In genomic region chrX:66464985-66465384, GRCm38 (mm10) we compare ENCODE assay signal across 20 mouse cellular contexts.
A peak's percentile ranks its signal among the peaks of the same experiment; 100 is the strongest.
DNase-seq lines count a peak whose midpoint lies in the region; ATAC-seq and TF ChIP-seq lines count a peak whose summit lies in the region.
"Had no signal": no experiment of that assay in that cellular context is flagged by ENCODE, and none has a peak within 500 bp of the region (broad histone marks: within the 10 kb centered on the region; RNA-seq: fewer than 3 reads in every experiment).

No protein-coding gene starts in this region.

- no peaks in the 10 kb centered on the region for H3K4me1 ChIP-seq in forebrain, embryonic 14.5 days (ENCODE audit: control insufficient read depth, insufficient read depth, low read length)
- H3K4me1 ChIP-seq in forebrain, postnatal 0 days (ENCODE audit: insufficient read depth), result no peaks in the 10 kb centered on the region
- H3K4me1 ChIP-seq in hindbrain, embryonic 15.5 days (replicated peaks), result no peaks in the 10 kb centered on the region
- H3K4me1 ChIP-seq in hindbrain, embryonic 10.5 days (replicated peaks), result no peaks in the 10 kb centered on the region
- H3K4me1 ChIP-seq in midbrain, embryonic 16.5 days (ENCODE audit: control insufficient read depth, insufficient read depth, low read length), result 0 out of 2 replicates have a peak, but pooled peaks cover 3% of the 10 kb centered on the region
- no peaks in the 10 kb centered on the region for H3K4me1 ChIP-seq in midbrain, embryonic 13.5 days (replicated peaks)
- H3K4me1 ChIP-seq in midbrain, postnatal 0 days (ENCODE audit: insufficient read depth, low read length), result no peaks in the 10 kb centered on the region
- H3K4me1 ChIP-seq: embryonic facial prominence, embryonic 12.5 days; heart, embryonic 13.5 days had no signal

- DNase-seq in forebrain, embryonic 14.5 days (ENCODE audit: low spot score), result peak; percentile 0
- DNase-seq in forebrain, postnatal 0 days, result no peak
- DNase-seq in hindbrain, embryonic 10.5 days (ENCODE audit: low spot score), result no peak
- peak; percentile 6 for DNase-seq in midbrain, postnatal 0 days (ENCODE audit: low spot score)
- DNase-seq: adrenal gland, adult 8-10 months; adrenal gland, postnatal 36 days; B cell, adult 2 months; cerebellum, adult 11 months; cerebellum, adult 8-10 months; cerebellum, postnatal 14 days; gastrocnemius, postnatal 36 days; heart, adult 11 months; heart, postnatal 36 days had no signal

- no peaks in the 10 kb centered on the region for H3K36me3 ChIP-seq in forebrain, embryonic 14.5 days (ENCODE audit: control insufficient read depth, insufficient read depth, low read length)
- H3K36me3 ChIP-seq in forebrain, postnatal 0 days (ENCODE audit: insufficient read depth), result no peaks in the 10 kb centered on the region
- H3K36me3 ChIP-seq in hindbrain, embryonic 15.5 days, result no peaks in the 10 kb centered on the region
- no peaks in the 10 kb centered on the region for H3K36me3 ChIP-seq in hindbrain, embryonic 10.5 days
- no peaks in the 10 kb centered on the region for H3K36me3 ChIP-seq in midbrain, embryonic 16.5 days (ENCODE audit: control insufficient read depth, insufficient read depth, low read length)
- H3K36me3 ChIP-seq in midbrain, embryonic 13.5 days, result no peaks in the 10 kb centered on the region
- no peaks in the 10 kb centered on the region for H3K36me3 ChIP-seq in midbrain, postnatal 0 days (ENCODE audit: insufficient read depth, low read length)
- H3K36me3 ChIP-seq: embryonic facial prominence, embryonic 12.5 days; G1E; heart, embryonic 13.5 days had no signal

- H3K27me3 ChIP-seq in forebrain, embryonic 14.5 days (replicated peaks; ENCODE audit: control insufficient read depth, insufficient read depth, low read length), result no peaks in the 10 kb centered on the region
- H3K27me3 ChIP-seq in forebrain, postnatal 0 days (ENCODE audit: insufficient read depth, low read length), result no peaks in the 10 kb centered on the region
- H3K27me3 ChIP-seq in hindbrain, embryonic 15.5 days, result no peaks in the 10 kb centered on the region
- H3K27me3 ChIP-seq in hindbrain, embryonic 10.5 days (ENCODE audit: insufficient read depth, poor library complexity, severe bottlenecking), result no peaks in the 10 kb centered on the region
- H3K27me3 ChIP-seq in midbrain, embryonic 16.5 days (ENCODE audit: control insufficient read depth, insufficient read depth, low read depth, low read length), result no peaks in the 10 kb centered on the region
- no peaks in the 10 kb centered on the region for H3K27me3 ChIP-seq in midbrain, embryonic 13.5 days
- no peaks in the 10 kb centered on the region for H3K27me3 ChIP-seq in midbrain, postnatal 0 days (ENCODE audit: insufficient read depth, low read length)
- H3K27me3 ChIP-seq: embryonic facial prominence, embryonic 12.5 days; heart, embryonic 13.5 days had no signal

- no peak overlapping the region for H3K9ac ChIP-seq in forebrain, embryonic 14.5 days (ENCODE audit: low read length)
- no peak overlapping the region for H3K9ac ChIP-seq in forebrain, postnatal 0 days
- no peak overlapping the region for H3K9ac ChIP-seq in hindbrain, embryonic 15.5 days
- no peak overlapping the region for H3K9ac ChIP-seq in midbrain, embryonic 16.5 days (ENCODE audit: low read depth, low read length)
- H3K9ac ChIP-seq in midbrain, embryonic 13.5 days (replicated peaks), result no peak overlapping the region
- no peak overlapping the region for H3K9ac ChIP-seq in midbrain, postnatal 0 days (replicated peaks; ENCODE audit: low read length, poor library complexity, severe bottlenecking)
- H3K9ac ChIP-seq: embryonic facial prominence, embryonic 12.5 days; heart, embryonic 13.5 days had no signal

- WGBS in forebrain, embryonic 14.5 days, result 52% methylated on average over 3 of the region's 3 CpGs
- WGBS in forebrain, postnatal 0 days, result 48% methylated on average over 3 of the region's 3 CpGs
- 40% methylated on average over 3 of the region's 3 CpGs for WGBS in hindbrain, embryonic 15.5 days
- WGBS in hindbrain, embryonic 10.5 days, result 71% methylated on average over 3 of the region's 3 CpGs
- 47% methylated on average over 3 of the region's 3 CpGs for WGBS in midbrain, embryonic 16.5 days
- 56% methylated on average over 3 of the region's 3 CpGs for WGBS in midbrain, embryonic 13.5 days
- WGBS in midbrain, postnatal 0 days, result 41% methylated on average over 3 of the region's 3 CpGs

- no peaks in the 10 kb centered on the region for H3K9me3 ChIP-seq in forebrain, embryonic 14.5 days (replicated peaks; ENCODE audit: control insufficient read depth, low read length)
- no peaks in the 10 kb centered on the region for H3K9me3 ChIP-seq in forebrain, postnatal 0 days (ENCODE audit: low read length)
- H3K9me3 ChIP-seq in hindbrain, embryonic 15.5 days, result no peaks in the 10 kb centered on the region
- no peaks in the 10 kb centered on the region for H3K9me3 ChIP-seq in hindbrain, embryonic 10.5 days
- no peaks in the 10 kb centered on the region for H3K9me3 ChIP-seq in midbrain, embryonic 16.5 days (replicated peaks; ENCODE audit: control insufficient read depth, low read length, poor library complexity, severe bottlenecking)
- no peaks in the 10 kb centered on the region for H3K9me3 ChIP-seq in midbrain, embryonic 13.5 days
- H3K9me3 ChIP-seq in midbrain, postnatal 0 days (ENCODE audit: low read length), result no peaks in the 10 kb centered on the region
- H3K9me3 ChIP-seq: embryonic facial prominence, embryonic 12.5 days; G1E; heart, embryonic 13.5 days had no signal

- no peak for TF ChIP-seq CTCF in forebrain, postnatal 0 days (IDR thresholded peaks at IDR 0.05; ENCODE audit: low read depth)
- no peak for TF ChIP-seq CTCF in midbrain, postnatal 0 days (IDR thresholded peaks at IDR 0.05)

- H3K4me2 ChIP-seq in forebrain, embryonic 14.5 days (ENCODE audit: low read length), result no peak overlapping the region
- no peak overlapping the region for H3K4me2 ChIP-seq in forebrain, postnatal 0 days (ENCODE audit: low read depth)
- no peak overlapping the region for H3K4me2 ChIP-seq in hindbrain, embryonic 15.5 days
- no peak overlapping the region for H3K4me2 ChIP-seq in midbrain, embryonic 16.5 days (ENCODE audit: low read length)
- no peak overlapping the region for H3K4me2 ChIP-seq in midbrain, embryonic 13.5 days (replicated peaks)
- H3K4me2 ChIP-seq in midbrain, postnatal 0 days (ENCODE audit: low read depth, low read length, poor library complexity, severe bottlenecking), result no peak overlapping the region
- H3K4me2 ChIP-seq: embryonic facial prominence, embryonic 12.5 days; heart, embryonic 13.5 days had no signal

- ATAC-seq in forebrain, embryonic 14.5 days, result no peak
- no peak; the same call in 1 of the 2 replicates for ATAC-seq in forebrain, postnatal 0 days
- ATAC-seq in hindbrain, embryonic 15.5 days (ENCODE audit: low FRiP score, low read depth), result peak; percentile 61; the same call in 1 of the 2 replicates
- ATAC-seq in midbrain, embryonic 16.5 days, result peak; percentile 67; the same call in 1 of the 2 replicates
- no peak for ATAC-seq in midbrain, embryonic 13.5 days
- ATAC-seq in midbrain, postnatal 0 days (ENCODE audit: low FRiP score), result no peak
- ATAC-seq: CD4-positive, CD25-positive, alpha-beta regulatory T cell, adult 4 months had no signal

- H3K4me3 ChIP-seq in forebrain, embryonic 14.5 days (ENCODE audit: low read depth, low read length), result no peak overlapping the region
- no peak overlapping the region for H3K4me3 ChIP-seq in forebrain, postnatal 0 days (ENCODE audit: low read depth, low read length)
- no peak overlapping the region for H3K4me3 ChIP-seq in hindbrain, embryonic 15.5 days
- H3K4me3 ChIP-seq in hindbrain, embryonic 10.5 days, result no peak overlapping the region
- no peak overlapping the region for H3K4me3 ChIP-seq in midbrain, embryonic 16.5 days (ENCODE audit: low read depth, low read length)
- H3K4me3 ChIP-seq in midbrain, embryonic 13.5 days (replicated peaks), result no peak overlapping the region
- H3K4me3 ChIP-seq in midbrain, postnatal 0 days (ENCODE audit: low read depth, low read length), result no peak overlapping the region
- H3K4me3 ChIP-seq: embryonic facial prominence, embryonic 12.5 days; heart, embryonic 13.5 days had no signal

- no peak overlapping the region for H3K27ac ChIP-seq in forebrain, embryonic 14.5 days (ENCODE audit: low read depth, low read length)
- no peak overlapping the region for H3K27ac ChIP-seq in forebrain, postnatal 0 days (ENCODE audit: low read depth, low read length)
- no peak overlapping the region for H3K27ac ChIP-seq in hindbrain, embryonic 15.5 days (replicated peaks)
- H3K27ac ChIP-seq in hindbrain, embryonic 10.5 days, result no peak overlapping the region
- no peak overlapping the region for H3K27ac ChIP-seq in midbrain, embryonic 16.5 days (ENCODE audit: low read length)
- no peak overlapping the region for H3K27ac ChIP-seq in midbrain, embryonic 13.5 days
- H3K27ac ChIP-seq in midbrain, postnatal 0 days (ENCODE audit: low read depth, low read length), result no peak overlapping the region
- H3K27ac ChIP-seq: embryonic facial prominence, embryonic 12.5 days; heart, embryonic 13.5 days had no signal

Comparison
In these comparisons a context has a peak if more than half of its experiments do, and no peak if none do; other contexts are left out.
1. ATAC-seq: peak in hindbrain, embryonic 15.5 days (single experiment) and midbrain, embryonic 16.5 days (single experiment); none in forebrain, embryonic 14.5 days (single experiment), forebrain, postnatal 0 days (single experiment), midbrain, embryonic 13.5 days (single experiment) and midbrain, postnatal 0 days (single experiment).
2. DNase-seq: peak in forebrain, embryonic 14.5 days (single experiment) and midbrain, postnatal 0 days (single experiment); none in forebrain, postnatal 0 days (single experiment) and hindbrain, embryonic 10.5 days (single experiment).